Mouse (Mus musculus): Measurements from ENCODE around the gene Btaf1.

GRCm38 (mm10) chr19:37029771-37030170, 103.9 kb downstream of the Btaf1 start:
- no peak for TF ChIP-seq CHD2 (IDR thresholded peaks at IDR 0.05; ENCODE audit: low read length)
- no peak for TF ChIP-seq EP300 (IDR thresholded peaks at IDR 0.05; ENCODE audit: low read length)
- no peak for TF ChIP-seq MEF2A (IDR thresholded peaks at IDR 0.05; ENCODE audit: borderline replicate concordance, low read depth, low read length)
- no peak for TF ChIP-seq MXI1 (IDR thresholded peaks at IDR 0.05; ENCODE audit: low read depth, low read length)
- no peak for TF ChIP-seq CTCF (conservative IDR thresholded peaks at IDR 0.05 in 1 of 2, IDR thresholded peaks at IDR 0.05 in 1 of 2; ENCODE audit: low read depth in 2 of 2, low read length in 2 of 2)
- no peak for TF ChIP-seq POLR2A (IDR thresholded peaks at IDR 0.05; ENCODE audit: low read depth, low read length)
- no peak for TF ChIP-seq USF2 (conservative IDR thresholded peaks at IDR 0.05; ENCODE audit: low read depth, low read length)
- TF ChIP-seq NRF1 (IDR thresholded peaks at IDR 0.05; ENCODE audit: low read depth, low read length), result no peak
- TF ChIP-seq MAX (IDR thresholded peaks at IDR 0.05; ENCODE audit: low read length), result no peak
- TF ChIP-seq USF1 (IDR thresholded peaks at IDR 0.05; ENCODE audit: low read depth, low read length), result no peak
- TF ChIP-seq GABPA (IDR thresholded peaks at IDR 0.05; ENCODE audit: insufficient replicate concordance, low read depth, low read length), result no peak
- no peak for TF ChIP-seq PAX5 (IDR thresholded peaks at IDR 0.05; ENCODE audit: low read length)
- no peak for TF ChIP-seq MAFK (IDR thresholded peaks at IDR 0.05; ENCODE audit: insufficient replicate concordance, low read length)
